Mouse (Mus musculus) retina, adult 2 months (tissue): Measurements from ENCODE around the gene Rp2.

Experiments used
- DNase-seq: peaks from one replicate; pipeline ENCODE4 v3.0.0-alpha.2; 2012; ENCODE audit warnings: low read depth, low spot score

Gene Rp2

GRCm38 (mm10) chrX:20425140-20425838 is 61.0 kb downstream of the Rp2 start, which contains the start of gene Jade3:
Jade3 (plus strand) TSS chrX:20425688.
- peak; percentile 55 for DNase-seq

- DNase-seq = no peak
These were observed 61.7 kb downstream of the Rp2 start for GRCm38 (mm10) chrX:20425839-20426449.
